Mouse (Mus musculus) hindbrain, embryonic 16.5 days (tissue): ENCODE data around the gene Tmem43. TPM values are rescaled to one million over a fixed set of nuclear protein-coding genes. Genes with fewer than 3 reads are reported as not detected.

ENCODE experiments used
- ATAC-seq: fragments of 200-750 bp; cut with Nextera tagmentation; 2 replicates; pipeline ENCODE4 v1.8.0; 2017; ENCODE audit warnings: moderate TSS enrichment, moderate library complexity
- H3K27ac ChIP-seq: fragments of 300-500 bp; sonication (generic); 2 replicates; pipeline ENCODE4 v1.5.1; 2014; ENCODE audit warnings: low read depth, mild to moderate bottlenecking, control low read depth, low read length, moderate library complexity
- H3K27me3 ChIP-seq: fragments of 300-500 bp; sonication (generic); replicated peaks from 2 replicates; pipeline ENCODE4 v1.6.1; 2014; ENCODE audit warnings: low read length; ENCODE audit not compliant: control insufficient read depth, insufficient read depth
- H3K36me3 ChIP-seq: fragments of 300-500 bp; sonication (generic); 2 replicates; pipeline ENCODE4 v1.6.1; 2014; ENCODE audit warnings: mild to moderate bottlenecking, low read length, moderate library complexity, mixed read lengths; ENCODE audit not compliant: control insufficient read depth, insufficient read depth
- H3K4me1 ChIP-seq: fragments of 300-500 bp; sonication (generic); 2 replicates; pipeline ENCODE4 v1.6.1; 2014; ENCODE audit warnings: low read depth, low read length; ENCODE audit not compliant: control insufficient read depth, insufficient read depth
- H3K4me2 ChIP-seq: fragments of 300-500 bp; sonication (generic); 2 replicates; pipeline ENCODE4 v1.6.1; 2014; ENCODE audit warnings: mild to moderate bottlenecking, low read length, control low read depth, moderate library complexity
- H3K4me3 ChIP-seq: fragments of 300-500 bp; sonication (generic); 2 replicates; pipeline ENCODE4 v1.5.1; 2014; ENCODE audit warnings: mild to moderate bottlenecking, low read length, control low read depth, moderate library complexity
- H3K9ac ChIP-seq: fragments of 300-500 bp; sonication (generic); 2 replicates; pipeline ENCODE4 v1.6.1; 2014; ENCODE audit warnings: low read depth, mild to moderate bottlenecking, control low read depth, low read length, moderate library complexity
- H3K9me3 ChIP-seq: fragments of 300-500 bp; sonication (generic); 2 replicates; pipeline ENCODE4 v1.6.1; 2014; ENCODE audit warnings: mild to moderate bottlenecking, low read length, moderate library complexity; ENCODE audit not compliant: control insufficient read depth
- WGBS: fragments of 180-500 bp; shearing (Covaris S2); extraction: QIAGEN DNeasy Blood & Tissue Kit; methylation state at CpG from one replicate; pipeline ENCODE4 v1.1.7; 2014; 5-methylcytosine and 5-hydroxymethylcytosine counted together
- polyA plus RNA-seq: library from polyadenylated mRNA; unstranded; fragments of >200 nt; fragmentation: Nextera tagmentation; extraction: Ambion mirVana; gene quantifications from 2 replicates; pipeline ENCODE4 v1.2.1, GENCODE M21; 2015

Gene Tmem43
- polyA plus RNA-seq, 1 experiment from 2014 or later, result 49.8 TPM

- no peaks in the 10 kb centered on the region for H3K4me1 ChIP-seq
- H3K9ac ChIP-seq, result no peak overlapping the region
- no peaks in the 10 kb centered on the region for H3K27me3 ChIP-seq
- no peak overlapping the region for H3K27ac ChIP-seq
- no peaks in the 10 kb centered on the region for H3K9me3 ChIP-seq
- peaks cover 70% of the 10 kb centered on the region for H3K36me3 ChIP-seq
- no peak for ATAC-seq
- WGBS, result 92% methylated on average over 2 of the region's 2 CpGs
- no peak overlapping the region for H3K4me2 ChIP-seq
- no peak overlapping the region for H3K4me3 ChIP-seq
Measured at GRCm38 (mm10) chr6:91483371-91483770, 9.9 kb downstream of the Tmem43 start.

- no peak overlapping the region for H3K4me3 ChIP-seq
- WGBS, result 91% methylated on average over 15 of the region's 15 CpGs
- no peak for ATAC-seq
- no peaks in the 10 kb centered on the region for H3K27me3 ChIP-seq
- peaks cover 52% of the 10 kb centered on the region for H3K36me3 ChIP-seq
- no peak overlapping the region for H3K27ac ChIP-seq
- no peaks in the 10 kb centered on the region for H3K9me3 ChIP-seq
- H3K4me1 ChIP-seq, result no peaks in the 10 kb centered on the region
- H3K9ac ChIP-seq, result no peak overlapping the region
- no peak overlapping the region for H3K4me2 ChIP-seq
Measured at GRCm38 (mm10) chr6:91486736-91487453, 13.4 kb downstream of the Tmem43 start.

GRCm38 (mm10) chr6:91488496-91489212, 15.2 kb downstream of the Tmem43 start:
- WGBS, result 87% methylated on average over 9 of the region's 9 CpGs
- Histone ChIP-seq H3K36me3 (peaks cover 43% of the 10 kb centered on the region), H3K4me1 (no peaks in the 10 kb centered on the region), H3K9ac (no peak overlapping the region), H3K4me3 (no peak overlapping the region), H3K9me3 (no peaks in the 10 kb centered on the region), H3K27me3 (no peaks in the 10 kb centered on the region), H3K27ac (no peak overlapping the region), H3K4me2 (no peak overlapping the region)
- ATAC-seq, result no peak

- no peaks in the 10 kb centered on the region for H3K27me3 ChIP-seq
- H3K4me2 ChIP-seq, result no peak overlapping the region
- peaks cover 39% of the 10 kb centered on the region for H3K36me3 ChIP-seq
- no peaks in the 10 kb centered on the region for H3K4me1 ChIP-seq
- H3K27ac ChIP-seq, result no peak overlapping the region
- no peak overlapping the region for H3K9ac ChIP-seq
- 82% methylated on average over 10 of the region's 10 CpGs for WGBS
- H3K9me3 ChIP-seq, result no peaks in the 10 kb centered on the region
- no peak overlapping the region for H3K4me3 ChIP-seq
- ATAC-seq, result no peak
Measured at GRCm38 (mm10) chr6:91489872-91490271, 16.4 kb downstream of the Tmem43 start.

- ATAC-seq, result no peak
- Histone ChIP-seq H3K27me3 (no peaks in the 10 kb centered on the region), H3K9me3 (no peaks in the 10 kb centered on the region), H3K4me2 (no peak overlapping the region), H3K4me1 (no peaks in the 10 kb centered on the region), H3K27ac (no peak overlapping the region), H3K4me3 (no peak overlapping the region), H3K9ac (no peak overlapping the region), H3K36me3 (peaks cover 39% of the 10 kb centered on the region)
- WGBS, result 75% methylated on average over 6 of the region's 6 CpGs
Measured at GRCm38 (mm10) chr6:91491004-91491403, 17.5 kb downstream of the Tmem43 start.

- no peaks in the 10 kb centered on the region for H3K4me1 ChIP-seq
- WGBS, result 89% methylated on average over 10 of the region's 10 CpGs
- H3K36me3 ChIP-seq, result peaks cover 36% of the 10 kb centered on the region
- no peaks in the 10 kb centered on the region for H3K9me3 ChIP-seq
- no peak overlapping the region for H3K27ac ChIP-seq
- H3K4me2 ChIP-seq, result no peak overlapping the region
- H3K9ac ChIP-seq, result no peak overlapping the region
- no peak for ATAC-seq
- no peak overlapping the region for H3K4me3 ChIP-seq
- H3K27me3 ChIP-seq, result no peaks in the 10 kb centered on the region
Measured at GRCm38 (mm10) chr6:91493053-91493452, 19.6 kb downstream of the Tmem43 start.

GRCm38 (mm10) chr6:91494526-91494925, 21.0 kb downstream of the Tmem43 start:
- ATAC-seq, result no peak
- Histone ChIP-seq H3K9me3 (no peaks in the 10 kb centered on the region), H3K4me3 (no peak overlapping the region), H3K27ac (no peak overlapping the region), H3K36me3 (peaks cover 45% of the 10 kb centered on the region), H3K4me2 (no peak overlapping the region), H3K27me3 (no peaks in the 10 kb centered on the region), H3K4me1 (no peaks in the 10 kb centered on the region), H3K9ac (no peak overlapping the region)
- WGBS, result 86% methylated on average over 8 of the region's 8 CpGs

- Histone ChIP-seq H3K9me3 (no peaks in the 10 kb centered on the region), H3K4me1 (no peaks in the 10 kb centered on the region), H3K36me3 (peaks cover 70% of the 10 kb centered on the region), H3K9ac (no peak overlapping the region), H3K4me3 (no peak overlapping the region), H3K4me2 (no peak overlapping the region), H3K27me3 (no peaks in the 10 kb centered on the region), H3K27ac (no peak overlapping the region)
- no peak for ATAC-seq
- WGBS, result 96% methylated on average over 1 of the region's 1 CpGs
Measured at GRCm38 (mm10) chr6:91503302-91503701, 29.8 kb downstream of the Tmem43 start.

- Histone ChIP-seq H3K27ac (no peak overlapping the region), H3K4me2 (no peak overlapping the region), H3K27me3 (no peaks in the 10 kb centered on the region), H3K9me3 (no peaks in the 10 kb centered on the region), H3K36me3 (peaks cover 43% of the 10 kb centered on the region), H3K4me3 (no peak overlapping the region), H3K9ac (no peak overlapping the region), H3K4me1 (no peaks in the 10 kb centered on the region)
- WGBS, result 93% methylated on average over 5 of the region's 5 CpGs
- ATAC-seq, result no peak
Measured at GRCm38 (mm10) chr6:91506036-91506435, 32.5 kb downstream of the Tmem43 start.
